Mouse (Mus musculus) layer of hippocampus, postnatal 36 days (tissue): Measurements from ENCODE around the gene Ddr1. TPM values are rescaled to one million over a fixed set of nuclear protein-coding genes. Genes with fewer than 3 reads are reported as not detected.
A peak's percentile ranks its signal among the peaks of the same experiment; 100 is the strongest.

ENCODE experiments used
- DNase-seq, 2 experiments: peaks; one replicate each; pipeline ENCODE4 v3.0.0; 2022
- total RNA-seq, 2 experiments: library from RNA; stranded (reverse); gene quantifications; 2 replicates each; pipeline ENCODE4 v1.2.3; 2021

Ddr1 gene
- total RNA-seq, 2 experiments from 2014 or later = 62.7 to 63.9 TPM

- DNase-seq = no peak
Observed at GRCm38 (mm10) chr17:35689936-35690645, 14.3 kb downstream of the Ddr1 start.

GRCm38 (mm10) chr17:35688347-35689175 is 15.9 kb downstream of the Ddr1 start:
- DNase-seq = no peak

GRCm38 (mm10) chr17:35685061-35685460 is 19.4 kb downstream of the Ddr1 start:
- DNase-seq = no peak

GRCm38 (mm10) chr17:35681986-35682385 is 22.4 kb downstream of the Ddr1 start:
- no peak for DNase-seq

- DNase-seq = no peak
Observed at GRCm38 (mm10) chr17:35680591-35680990, 23.8 kb downstream of the Ddr1 start.

DNA sequence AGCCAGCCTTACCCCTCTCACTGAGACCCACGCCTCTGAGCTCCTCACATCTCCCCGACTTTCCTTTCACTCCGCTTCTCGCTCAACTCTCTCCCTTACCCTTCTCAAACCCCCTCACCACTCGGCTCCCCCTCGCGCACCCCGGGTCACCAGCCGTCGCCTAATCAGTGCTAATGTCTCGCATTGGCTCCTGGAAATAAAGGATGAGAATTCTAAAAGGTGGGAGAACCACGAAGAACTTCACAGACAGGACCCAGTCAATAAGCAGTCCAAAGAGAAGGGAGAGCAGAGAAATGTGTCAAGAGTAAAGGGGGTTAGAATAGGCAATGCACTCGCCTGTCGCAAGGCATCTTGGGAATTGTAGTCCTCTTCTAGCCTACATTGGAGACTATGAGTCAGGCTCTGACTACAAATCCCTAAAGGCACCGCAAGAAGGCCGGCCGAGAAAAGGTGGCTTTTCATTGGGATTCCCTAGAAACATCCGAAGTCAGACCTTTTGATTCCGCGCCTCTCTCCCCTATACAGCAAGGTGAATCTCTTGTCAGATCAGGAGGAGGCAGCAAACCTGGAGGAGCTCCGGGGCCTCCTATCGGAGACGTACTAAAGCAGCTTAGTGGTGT is 30.9 kb downstream of the Ddr1 start, which contains the start of gene Gtf2h4:
Gene Gtf2h4 (minus strand): TSS at position 324 of the 620 bp plus-strand sequence.
- peak; percentile 81 to 85 for DNase-seq

DNA sequence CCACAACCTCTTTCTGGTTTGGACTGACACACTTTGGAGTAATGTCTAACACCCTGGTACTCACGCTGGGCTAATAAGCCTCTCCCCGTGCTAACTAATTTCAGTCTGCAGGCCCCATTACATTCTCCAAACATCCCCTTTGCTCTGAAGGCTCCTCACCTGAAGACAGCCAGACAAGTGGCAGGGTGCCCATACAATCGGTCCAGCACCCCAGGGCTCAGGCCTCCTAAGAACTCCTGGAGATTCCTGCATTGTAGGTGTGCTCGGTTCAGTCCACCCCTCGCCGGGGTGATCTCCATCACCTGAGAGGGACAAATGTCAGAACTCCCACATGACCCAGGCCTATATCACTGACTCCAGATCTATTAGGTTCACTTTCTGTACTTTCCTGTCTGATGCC is 31.9 kb downstream of the Ddr1 start:
- DNase-seq = no peak

- DNase-seq = no peak
Observed at GRCm38 (mm10) chr17:35671846-35672245, 32.6 kb downstream of the Ddr1 start.

DNA sequence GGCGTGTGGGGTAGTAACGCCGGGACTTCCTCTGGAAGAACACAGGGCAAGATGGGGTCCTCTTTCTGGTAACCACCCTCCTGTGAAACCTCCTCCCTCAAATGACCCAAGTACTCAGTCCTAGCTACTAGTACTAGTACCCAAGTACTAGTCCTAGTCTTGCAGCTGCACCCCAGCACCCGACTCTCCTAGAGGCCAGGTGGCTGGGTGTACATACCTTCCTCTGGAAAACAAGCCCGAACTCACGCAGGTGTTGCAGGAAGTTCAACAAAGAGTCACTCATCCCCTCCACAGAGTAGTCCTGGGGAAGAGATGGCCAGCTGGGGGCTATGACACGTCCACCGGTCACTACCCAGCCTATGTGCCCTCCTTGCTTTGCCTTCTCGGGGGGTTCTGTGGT is 34.7 kb downstream of the Ddr1 start:
- DNase-seq = no peak

GRCm38 (mm10) chr17:35667334-35668065 is 36.9 kb downstream of the Ddr1 start, which contains the start of gene Vars2:
Gene Vars2 (minus strand): TSS chr17:35667592.
- peak; percentile 94 to 96 for DNase-seq

DNA sequence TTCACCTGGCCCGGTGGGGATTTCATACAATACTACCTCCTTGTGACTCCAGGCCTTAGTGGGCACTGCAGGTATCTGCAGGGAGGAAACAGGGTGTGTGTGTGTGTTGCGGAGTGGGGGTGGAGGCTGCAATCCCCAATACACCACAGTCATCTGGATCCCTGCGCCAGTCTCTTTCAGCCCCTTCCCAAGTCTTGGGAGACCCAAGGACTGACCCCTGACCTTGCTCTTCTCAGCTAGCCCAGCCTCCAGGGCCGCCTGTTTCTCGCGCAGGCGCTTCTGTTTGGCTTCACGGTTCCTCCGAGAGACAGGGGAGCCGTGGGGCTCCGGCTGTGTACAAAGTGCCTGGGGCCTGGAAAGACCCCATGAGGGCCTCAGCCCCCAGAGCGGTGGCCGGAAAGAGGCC is 37.6 kb downstream of the Ddr1 start:
- no peak for DNase-seq

DNA sequence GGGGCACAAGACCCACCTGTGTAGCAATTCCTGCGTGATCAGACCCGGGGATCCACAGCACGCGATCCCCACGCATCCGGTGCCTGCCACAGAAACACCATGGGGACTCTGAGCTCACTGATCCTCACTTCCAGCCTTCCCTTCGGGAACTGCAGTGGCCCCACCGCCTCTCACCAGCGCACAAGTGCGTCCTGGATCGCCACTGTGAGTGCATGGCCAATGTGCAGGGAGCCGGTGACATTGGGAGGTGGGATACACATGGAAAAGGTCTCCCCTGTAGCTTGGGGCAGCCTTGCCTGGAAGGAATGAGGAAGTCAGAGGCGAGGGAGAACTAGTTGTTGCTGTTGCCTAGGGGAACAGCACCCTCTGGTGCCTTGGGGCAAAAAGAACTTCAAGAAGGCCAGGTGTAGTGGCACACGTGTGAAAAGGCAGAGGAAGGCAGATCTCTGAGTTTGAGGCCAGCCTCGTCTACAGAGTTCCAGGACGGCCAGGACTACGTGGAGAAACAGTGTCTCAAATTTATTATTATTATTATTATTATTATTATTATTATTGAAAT is 38.4 kb downstream of the Ddr1 start:
- no peak for DNase-seq

- DNase-seq = no peak
Observed at GRCm38 (mm10) chr17:35653086-35653485, 51.3 kb downstream of the Ddr1 start.

DNA sequence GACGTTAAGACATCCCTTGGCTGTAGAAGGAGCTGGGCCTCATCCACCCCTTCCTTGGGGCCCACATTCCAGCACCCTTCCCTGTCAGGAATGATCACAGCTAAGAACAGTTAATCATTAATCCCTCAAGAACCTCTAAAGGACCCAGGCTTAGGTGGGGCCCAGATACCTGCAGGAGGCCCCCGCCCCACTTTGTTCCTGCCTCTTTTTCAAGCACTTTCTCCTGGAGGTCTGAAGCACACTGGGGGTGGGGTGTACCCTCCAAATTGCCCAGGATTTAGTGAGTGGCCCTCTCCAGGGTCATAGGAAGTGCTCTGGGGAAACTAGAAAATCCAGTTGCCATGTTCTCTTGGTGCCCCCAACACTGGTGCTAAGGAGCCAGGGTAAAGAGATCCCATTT is 55.0 kb downstream of the Ddr1 start:
- no peak for DNase-seq

DNA sequence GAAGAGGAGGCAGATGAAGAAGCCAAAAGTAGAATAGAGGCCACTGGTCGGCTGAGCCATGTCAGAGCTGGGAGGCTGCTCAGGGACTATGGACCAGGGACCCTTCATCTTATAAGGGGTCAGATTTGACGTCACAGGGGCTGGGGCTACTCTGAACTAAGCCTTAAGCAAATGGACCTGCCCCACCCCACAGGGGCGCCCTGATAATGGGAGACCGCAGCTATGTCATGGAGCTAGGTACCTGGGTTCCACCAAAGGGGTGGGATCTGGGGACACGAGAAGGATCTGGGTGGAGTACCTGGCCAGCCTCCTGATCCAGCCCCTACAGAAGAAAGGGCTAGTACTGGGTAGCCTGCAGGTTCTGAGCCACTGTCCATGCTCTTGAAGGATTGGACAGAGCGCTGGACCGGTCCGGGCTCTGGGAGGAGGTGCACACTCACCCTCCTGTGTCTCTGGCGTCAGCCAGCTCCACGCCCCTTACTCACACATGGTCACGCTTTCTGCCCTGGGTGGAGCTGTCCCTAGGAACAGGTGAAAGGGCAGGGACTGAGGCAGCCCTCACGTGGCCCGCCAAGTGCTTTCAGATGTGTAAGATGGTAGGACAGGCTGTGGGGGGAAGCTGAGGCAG is 60.7 kb downstream of the Ddr1 start, which contains the start of gene Mucl3:
Gene Mucl3 (minus strand): TSS at position 87 of the 628 bp plus-strand sequence.
- DNase-seq = no peak

- DNase-seq = no peak
Observed at GRCm38 (mm10) chr17:35639352-35639751, 65.1 kb downstream of the Ddr1 start.

DNA sequence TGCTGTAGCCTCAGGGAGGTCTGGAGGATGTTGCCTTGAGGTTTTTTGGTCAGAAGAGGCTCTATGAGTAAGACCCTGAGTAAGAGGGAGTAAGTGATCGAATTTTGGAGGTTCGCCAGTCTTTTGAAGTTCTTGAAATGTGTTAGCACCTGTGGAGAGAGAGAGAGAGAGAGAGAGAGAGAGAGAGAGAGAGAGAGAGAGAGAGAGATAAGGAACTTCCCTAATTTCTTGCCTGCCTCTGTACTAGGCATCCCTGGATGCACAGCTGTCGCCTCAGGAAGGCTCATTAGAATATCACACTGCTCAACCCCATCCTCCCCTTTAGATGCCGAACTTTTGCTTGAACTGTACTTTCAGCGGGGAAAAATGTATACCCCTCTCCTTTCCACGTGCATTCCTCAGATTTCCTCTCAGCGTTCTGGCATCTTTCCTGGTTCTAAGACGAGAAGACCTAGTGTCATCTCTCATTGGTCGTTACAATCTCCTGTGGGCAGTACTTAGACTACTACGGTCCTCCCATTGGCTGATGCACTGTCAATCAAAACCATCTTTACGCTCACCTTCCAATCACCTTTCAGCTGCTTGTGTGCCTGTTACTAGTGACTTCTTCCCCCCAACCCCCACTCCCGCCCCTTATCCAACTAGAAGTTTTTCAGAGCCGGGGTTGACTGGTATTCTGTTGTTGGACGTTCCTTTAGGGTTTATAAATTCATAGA is 65.8 kb downstream of the Ddr1 start:
- no peak for DNase-seq

- DNase-seq = no peak
Observed at GRCm38 (mm10) chr17:35636363-35636762, 68.1 kb downstream of the Ddr1 start.

DNA sequence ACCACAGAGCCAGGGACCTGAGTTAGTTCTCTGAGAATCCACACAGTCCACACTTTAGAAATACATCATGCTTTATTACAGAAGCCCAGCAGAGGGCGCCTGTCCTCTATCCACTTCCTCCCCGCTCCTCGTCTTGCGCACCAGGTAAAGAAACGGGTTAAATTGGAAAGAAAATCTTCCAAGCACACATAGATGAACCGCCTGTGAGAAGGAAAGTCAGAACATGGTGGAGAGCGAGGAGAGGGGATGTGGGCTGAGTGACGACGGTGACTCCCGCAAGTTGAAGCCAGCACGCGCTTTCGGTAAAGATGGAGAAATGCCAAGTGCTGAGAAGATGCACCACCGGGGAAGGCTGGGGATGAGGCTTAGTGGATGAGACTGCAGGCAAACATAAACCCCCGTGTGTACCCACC is 68.7 kb downstream of the Ddr1 start:
- DNase-seq = peak; percentile 62 to 78

- no peak for DNase-seq
Observed at GRCm38 (mm10) chr17:35635202-35635601, 69.2 kb downstream of the Ddr1 start.

DNA sequence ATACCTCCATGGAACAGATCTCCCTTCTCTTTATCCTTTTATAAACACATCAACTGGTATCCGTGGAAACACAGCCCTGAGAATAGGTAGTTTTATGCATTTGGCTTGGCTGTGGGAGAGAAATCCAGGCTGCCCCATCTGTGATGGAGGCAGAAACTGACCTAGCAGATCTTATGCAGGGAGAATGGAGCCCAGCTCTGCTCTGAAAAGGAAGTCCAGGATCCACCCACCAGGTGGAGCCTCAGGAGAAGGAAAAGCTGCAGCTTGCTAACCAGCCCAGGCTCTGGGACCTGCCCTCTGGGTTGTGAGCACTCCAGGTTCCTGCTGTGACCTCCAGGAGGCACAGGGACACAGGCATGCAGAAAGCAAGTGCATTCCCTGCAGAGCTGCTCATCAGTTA is 70.4 kb downstream of the Ddr1 start:
- peak; percentile 18 to 38 for DNase-seq
